Comparison of ENCODE assay signal across 25 mouse cellular contexts in genomic region chr14:40942429-40942828, GRCm38 (mm10). TPM values are rescaled to one million over a fixed set of nuclear protein-coding genes. Genes with fewer than 3 reads are reported as not detected.
"Had no signal": no experiment of that assay in that cellular context is flagged by ENCODE, and none has a peak within 500 bp of the region (broad histone marks: within the 10 kb centered on the region; RNA-seq: fewer than 3 reads in every experiment).

No protein-coding gene starts in this region.

- H3K27ac ChIP-seq: embryonic facial prominence, embryonic 10.5 days; embryonic facial prominence, embryonic 12.5 days; embryonic facial prominence, embryonic 13.5 days; embryonic facial prominence, embryonic 15.5 days; forebrain, embryonic 10.5 days; forebrain, embryonic 12.5 days; forebrain, embryonic 13.5 days; forebrain, embryonic 15.5 days; gastrocnemius, adult 2 months; heart, adult 2 months had no signal

- H3K4me3 ChIP-seq: embryonic facial prominence, embryonic 10.5 days; embryonic facial prominence, embryonic 12.5 days; embryonic facial prominence, embryonic 13.5 days; embryonic facial prominence, embryonic 15.5 days; erythroblast, embryonic 14.5 days; forebrain, embryonic 10.5 days; forebrain, embryonic 12.5 days; forebrain, embryonic 13.5 days; forebrain, embryonic 15.5 days; gastrocnemius, adult 2 months; heart, adult 2 months had no signal

- ATAC-seq: forebrain, embryonic 13.5 days; forebrain, embryonic 14.5 days; forebrain, embryonic 15.5 days; forebrain, embryonic 16.5 days; forebrain, postnatal 0 days had no signal

- DNase-seq: cerebellum, adult 9-10 months; cerebellum, adult 9-11 months; cerebellum, postnatal 10 days; embryo, embryonic 11 days; forebrain, postnatal 0 days; gastrocnemius, adult 2 months; gastrocnemius, postnatal 10 days; gastrocnemius, postnatal 14 days; gastrocnemius, postnatal 25 days; gastrocnemius, postnatal 36 days; heart, adult 11 months; heart, adult 18-20 months; heart, adult 2 months had no signal

RNA-seq across cellular contexts. Expression of gene Sh2d4b, which starts 49.4 kb away (rescaled TPM):
- total RNA-seq: granulocyte monocyte progenitor cell, adult 5-6 weeks had no signal
